9 mouse cellular contexts compared by ENCODE assay signal in genomic region chr17:45545278-45545961, GRCm38 (mm10). TPM values are rescaled to one million over a fixed set of nuclear protein-coding genes. Genes with fewer than 3 reads are reported as not detected.
DNase-seq lines count a peak whose midpoint lies in the region; ATAC-seq and TF ChIP-seq lines count a peak whose summit lies in the region.
"Had no signal": no experiment of that assay in that cellular context is flagged by ENCODE, and none has a peak within 500 bp of the region (broad histone marks: within the 10 kb centered on the region; RNA-seq: fewer than 3 reads in every experiment).

No protein-coding gene starts in this region.

- H3K27me3 ChIP-seq in heart, embryonic 11.5 days (ENCODE audit: control insufficient read depth, insufficient read depth, low read length): peaks cover 91% of the 10 kb centered on the region
- no peaks in the 10 kb centered on the region for H3K27me3 ChIP-seq in cerebellum, adult 2 months (ENCODE audit: control insufficient read depth, insufficient read depth, low read length)
- H3K27me3 ChIP-seq in heart, postnatal 0 days (ENCODE audit: control insufficient read depth, insufficient read depth, low read length): peaks cover 98% of the 10 kb centered on the region
- H3K27me3 ChIP-seq in midbrain, embryonic 11.5 days (ENCODE audit: control insufficient read depth, insufficient read depth, low read length): peaks cover 53% of the 10 kb centered on the region

- H3K36me3 ChIP-seq in heart, embryonic 11.5 days (ENCODE audit: control insufficient read depth, insufficient read depth, low read length): no peaks in the 10 kb centered on the region
- H3K36me3 ChIP-seq in heart, postnatal 0 days (replicated peaks; ENCODE audit: control insufficient read depth, insufficient read depth, low read length): no peaks in the 10 kb centered on the region
- H3K36me3 ChIP-seq in midbrain, embryonic 11.5 days (ENCODE audit: control insufficient read depth, insufficient read depth, low read length): no peaks in the 10 kb centered on the region; the same call in 1 of the 2 replicates

- H3K9ac ChIP-seq in heart, embryonic 11.5 days (ENCODE audit: low read depth, low read length): no peak overlapping the region
- no peak overlapping the region for H3K9ac ChIP-seq in heart, postnatal 0 days (replicated peaks; ENCODE audit: low read depth, low read length)
- H3K9ac ChIP-seq in midbrain, embryonic 11.5 days (ENCODE audit: low read length): peak overlapping the region; percentile 24

- TF ChIP-seq POLR2A in cerebellum, adult 2 months (IDR thresholded peaks at IDR 0.05; ENCODE audit: borderline replicate concordance, insufficient read depth, low read length): no peak

- ATAC-seq in heart, embryonic 11.5 days (replicated peaks; ENCODE audit: insufficient number of reproducible peaks, low FRiP score, low TSS enrichment): no peak
- no peak for ATAC-seq in heart, postnatal 0 days (ENCODE audit: insufficient read depth, low read depth)
- ATAC-seq in midbrain, embryonic 11.5 days (ENCODE audit: low FRiP score): no peak

- 4% methylated on average over 74 of the region's 74 CpGs for WGBS in heart, embryonic 11.5 days (ENCODE audit: insufficient replicate concordance)
- 22% methylated on average over 74 of the region's 74 CpGs for WGBS in cerebellum, adult 2 months
- 7% methylated on average over 74 of the region's 74 CpGs for WGBS in heart, postnatal 0 days
- 4% methylated on average over 74 of the region's 74 CpGs for WGBS in midbrain, embryonic 11.5 days

- peak overlapping the region; percentile 58 for H3K4me2 ChIP-seq in heart, embryonic 11.5 days
- H3K4me2 ChIP-seq in heart, postnatal 0 days (ENCODE audit: low read depth, low read length): peak overlapping the region; percentile 54
- peak overlapping the region; percentile 33 for H3K4me2 ChIP-seq in midbrain, embryonic 11.5 days

- no peak overlapping the region for H3K27ac ChIP-seq in heart, embryonic 11.5 days (ENCODE audit: low read depth, low read length)
- peak overlapping the region; percentile 18 for H3K27ac ChIP-seq in cerebellum, adult 2 months (ENCODE audit: insufficient read depth, low read length)
- H3K27ac ChIP-seq in heart, postnatal 0 days (ENCODE audit: low read depth): no peak overlapping the region
- H3K27ac ChIP-seq in midbrain, embryonic 11.5 days (ENCODE audit: low read depth, low read length): no peak overlapping the region

- H3K4me3 ChIP-seq in heart, embryonic 11.5 days (ENCODE audit: low read depth, low read length): peak overlapping the region; percentile 39
- no peak overlapping the region for H3K4me3 ChIP-seq in cerebellum, adult 2 months (replicated peaks; ENCODE audit: insufficient read depth, low read depth, low read length)
- peak overlapping the region; percentile 32 for H3K4me3 ChIP-seq in heart, postnatal 0 days (ENCODE audit: low read depth, low read length)
- peak overlapping the region; percentile 20 for H3K4me3 ChIP-seq in midbrain, embryonic 11.5 days (ENCODE audit: low read depth, low read length)

- TF ChIP-seq EP300 in heart, postnatal 0 days (IDR thresholded peaks at IDR 0.05; ENCODE audit: low read depth): no peak

- no peak for DNase-seq in heart, adult 8-10 months (ENCODE audit: low spot score)
- DNase-seq in cerebellum, adult 2 months: peak; percentile 66 to 83
- no peak for DNase-seq in heart, postnatal 0 days (ENCODE audit: low spot score)
- DNase-seq in midbrain, embryonic 11.5 days (ENCODE audit: low spot score, missing footprints): peak; percentile 94
- no peak for DNase-seq in layer of hippocampus, adult 9-10 months (ENCODE audit: low spot score)
- no peak for DNase-seq in layer of hippocampus, postnatal 25 days (ENCODE audit: extremely low spot score in 1 of 2, low spot score in 1 of 2)
- no peak for DNase-seq in adrenal gland, adult 18-20 months (ENCODE audit: low spot score in 2 of 2)

- TF ChIP-seq CTCF in cerebellum, adult 2 months (IDR thresholded peaks at IDR 0.05; ENCODE audit: borderline replicate concordance, insufficient read depth, low read depth, low read length): no peak
- TF ChIP-seq CTCF in heart, postnatal 0 days (IDR thresholded peaks at IDR 0.05; ENCODE audit: low read depth): no peak

- H3K4me1 ChIP-seq in heart, embryonic 11.5 days (ENCODE audit: control insufficient read depth, insufficient read depth, low read length): peaks cover 26% of the 10 kb centered on the region
- H3K4me1 ChIP-seq in cerebellum, adult 2 months (ENCODE audit: control insufficient read depth, insufficient read depth, low read length): peaks cover 41% of the 10 kb centered on the region
- H3K4me1 ChIP-seq in heart, postnatal 0 days (ENCODE audit: control insufficient read depth, insufficient read depth): peaks cover 25% of the 10 kb centered on the region
- H3K4me1 ChIP-seq in midbrain, embryonic 11.5 days (ENCODE audit: control insufficient read depth, insufficient read depth, low read length): peaks cover 29% of the 10 kb centered on the region

- no peaks in the 10 kb centered on the region for H3K9me3 ChIP-seq in heart, embryonic 11.5 days (replicated peaks; ENCODE audit: control insufficient read depth, low read length)
- H3K9me3 ChIP-seq in heart, postnatal 0 days (replicated peaks; ENCODE audit: control insufficient read depth, low read length): no peaks in the 10 kb centered on the region
- H3K9me3 ChIP-seq in midbrain, embryonic 11.5 days (ENCODE audit: control insufficient read depth, low read length): no peaks in the 10 kb centered on the region

RNA-seq across cellular contexts. Expression of gene Tmem151b, which starts 4.1 kb away (rescaled TPM):
- polyA plus RNA-seq in heart, embryonic 11.5 days (2014; fragmentation: Nextera tagmentation; extraction: Ambion mirVana): 1.00 and 1.0 TPM in 2 replicates
- under 1 TPM in 1 of 4 experiments, not detected in 3; 0.09 TPM for total RNA-seq in heart, adult 8-10 months (2022)
- 125 and 130 TPM in 2 replicates for polyA plus RNA-seq in cerebellum, adult 2 months (2012; rRNA removed)
- total RNA-seq in heart, postnatal 0 days (2014; rRNA removed; ENCODE audit: low replicate concordance): 0.73 and 0.95 TPM in 2 replicates
- 0.04 and 0.16 TPM in 2 replicates for polyA plus RNA-seq in heart, postnatal 0 days (2015; fragmentation: Nextera tagmentation; extraction: Ambion mirVana)
- 5.1 and 6.2 TPM in 2 replicates for polyA plus RNA-seq in midbrain, embryonic 11.5 days (2014; fragmentation: Nextera tagmentation; extraction: Ambion mirVana)
- total RNA-seq in layer of hippocampus, postnatal 25 days (2021): 100 to 1,000 TPM; 113 to 114 TPM
- under 1 TPM in 1 of 2 experiments, not detected in 1; 0.06 TPM for total RNA-seq in adrenal gland, adult 18-20 months (2021)

RNA-seq across cellular contexts. Expression of gene Nfkbie, which starts 10.1 kb away (rescaled TPM):
- polyA plus RNA-seq in heart, embryonic 11.5 days (2014; fragmentation: Nextera tagmentation; extraction: Ambion mirVana): 2.4 TPM in 2 replicates
- 1 to 10 TPM in 3 of 4 experiments, under 1 TPM in 1; 0.65 to 1.5 (median 1.3) TPM for total RNA-seq in heart, adult 8-10 months (2022)
- 12.5 and 13.5 TPM in 2 replicates for polyA plus RNA-seq in cerebellum, adult 2 months (2012; rRNA removed)
- total RNA-seq in heart, postnatal 0 days (2014; rRNA removed; ENCODE audit: low replicate concordance): 1.2 and 3.0 TPM in 2 replicates
- polyA plus RNA-seq in heart, postnatal 0 days (2015; fragmentation: Nextera tagmentation; extraction: Ambion mirVana): 1.7 and 1.9 TPM in 2 replicates
- 7.8 and 9.0 TPM in 2 replicates for polyA plus RNA-seq in midbrain, embryonic 11.5 days (2014; fragmentation: Nextera tagmentation; extraction: Ambion mirVana)
- total RNA-seq in layer of hippocampus, postnatal 25 days (2021): 1 to 10 TPM; 2.6 to 3.2 TPM
- 1 to 10 TPM; 2.7 to 3.5 TPM for total RNA-seq in adrenal gland, adult 18-20 months (2021)

RNA-seq across cellular contexts. Expression of gene Slc35b2, which starts 18.3 kb away (rescaled TPM):
- polyA plus RNA-seq in heart, embryonic 11.5 days (2014; fragmentation: Nextera tagmentation; extraction: Ambion mirVana): 87.2 and 91.0 TPM in 2 replicates
- total RNA-seq in heart, adult 8-10 months (2022): 10 to 100 TPM; 23.1 to 27.9 (median 25.3) TPM
- polyA plus RNA-seq in cerebellum, adult 2 months (2012; rRNA removed): 71.3 and 74.0 TPM in 2 replicates
- total RNA-seq in heart, postnatal 0 days (2014; rRNA removed; ENCODE audit: low replicate concordance): 87.8 and 137 TPM in 2 replicates
- polyA plus RNA-seq in heart, postnatal 0 days (2015; fragmentation: Nextera tagmentation; extraction: Ambion mirVana): 64.8 and 68.3 TPM in 2 replicates
- 97.2 and 102 TPM in 2 replicates for polyA plus RNA-seq in midbrain, embryonic 11.5 days (2014; fragmentation: Nextera tagmentation; extraction: Ambion mirVana)
- total RNA-seq in layer of hippocampus, postnatal 25 days (2021): 10 to 100 TPM; 36.1 to 38.7 TPM
- 10 to 100 TPM; 28.1 to 44.2 TPM for total RNA-seq in adrenal gland, adult 18-20 months (2021)

RNA-seq across cellular contexts. Expression of gene Tcte1, which starts 22.2 kb away (rescaled TPM):
- polyA plus RNA-seq in heart, embryonic 11.5 days (2014; fragmentation: Nextera tagmentation; extraction: Ambion mirVana): 0.13 and 0.23 TPM in 2 replicates
- total RNA-seq in heart, adult 8-10 months (2022): not detected
- 0.61 and 0.74 TPM in 2 replicates for polyA plus RNA-seq in cerebellum, adult 2 months (2012; rRNA removed)
- not detected in 2 replicates for total RNA-seq in heart, postnatal 0 days (2014; rRNA removed; ENCODE audit: low replicate concordance)
- 0.11 TPM in 1 of 2 replicates, not detected in the other for polyA plus RNA-seq in heart, postnatal 0 days (2015; fragmentation: Nextera tagmentation; extraction: Ambion mirVana)
- polyA plus RNA-seq in midbrain, embryonic 11.5 days (2014; fragmentation: Nextera tagmentation; extraction: Ambion mirVana): 1.7 and 2.0 TPM in 2 replicates
- 1 to 10 TPM in 1 of 2 experiments, under 1 TPM in 1; 0.74 to 1.2 TPM for total RNA-seq in layer of hippocampus, postnatal 25 days (2021)
- total RNA-seq in adrenal gland, adult 18-20 months (2021): not detected
- total RNA-seq: CH12.LX had no signal

RNA-seq across cellular contexts. Expression of gene Hsp90ab1, which starts 27.7 kb away (rescaled TPM):
- polyA plus RNA-seq in heart, embryonic 11.5 days (2014; fragmentation: Nextera tagmentation; extraction: Ambion mirVana): 1,458 and 1,495 TPM in 2 replicates
- 1,000 to 10,000 TPM; 1,121 to 1,613 (median 1,357) TPM for total RNA-seq in heart, adult 8-10 months (2022)
- 915 and 924 TPM in 2 replicates for polyA plus RNA-seq in cerebellum, adult 2 months (2012; rRNA removed)
- 716 and 846 TPM in 2 replicates for total RNA-seq in heart, postnatal 0 days (2014; rRNA removed; ENCODE audit: low replicate concordance)
- 756 and 767 TPM in 2 replicates for polyA plus RNA-seq in heart, postnatal 0 days (2015; fragmentation: Nextera tagmentation; extraction: Ambion mirVana)
- polyA plus RNA-seq in midbrain, embryonic 11.5 days (2014; fragmentation: Nextera tagmentation; extraction: Ambion mirVana): 1,614 and 1,690 TPM in 2 replicates
- 1,000 to 10,000 TPM; 1,671 to 1,815 TPM for total RNA-seq in layer of hippocampus, postnatal 25 days (2021)
- 1,000 to 10,000 TPM; 2,801 to 2,860 TPM for total RNA-seq in adrenal gland, adult 18-20 months (2021)

Comparison
In these comparisons a context has a peak if more than half of its experiments do, and no peak if none do; other contexts are left out.
1. DNase-seq: peak in cerebellum, adult 2 months (2 of 2) and midbrain, embryonic 11.5 days (single experiment); none in heart, adult 8-10 months (single experiment), heart, postnatal 0 days (single experiment), layer of hippocampus, adult 9-10 months (single experiment), layer of hippocampus, postnatal 25 days (0 of 2) and adrenal gland, adult 18-20 months (0 of 2).
2. RNA of gene Tmem151b, which starts 4.1 kb away (total RNA-seq): 113 to 114 TPM in layer of hippocampus, postnatal 25 days; 0.73 to 0.95 TPM in heart, postnatal 0 days, 0.06 TPM in adrenal gland, adult 18-20 months and 0.09 TPM in heart, adult 8-10 months; every median in the first group is over 10 times any median in the second.
3. Peak in every context shown above with its lines, with median percentiles within 50 percentile points of each other: H3K4me2 ChIP-seq.